Mouse (Mus musculus) B cell, adult 2 months (primary cell): ENCODE results near the gene Isy1.
A peak's percentile ranks its signal among the peaks of the same experiment; 100 is the strongest.

Experiments
- DNase-seq, 2 experiments: peaks; one replicate each; pipeline ENCODE4 v3.0.0; 2022

Gene Isy1

DNA sequence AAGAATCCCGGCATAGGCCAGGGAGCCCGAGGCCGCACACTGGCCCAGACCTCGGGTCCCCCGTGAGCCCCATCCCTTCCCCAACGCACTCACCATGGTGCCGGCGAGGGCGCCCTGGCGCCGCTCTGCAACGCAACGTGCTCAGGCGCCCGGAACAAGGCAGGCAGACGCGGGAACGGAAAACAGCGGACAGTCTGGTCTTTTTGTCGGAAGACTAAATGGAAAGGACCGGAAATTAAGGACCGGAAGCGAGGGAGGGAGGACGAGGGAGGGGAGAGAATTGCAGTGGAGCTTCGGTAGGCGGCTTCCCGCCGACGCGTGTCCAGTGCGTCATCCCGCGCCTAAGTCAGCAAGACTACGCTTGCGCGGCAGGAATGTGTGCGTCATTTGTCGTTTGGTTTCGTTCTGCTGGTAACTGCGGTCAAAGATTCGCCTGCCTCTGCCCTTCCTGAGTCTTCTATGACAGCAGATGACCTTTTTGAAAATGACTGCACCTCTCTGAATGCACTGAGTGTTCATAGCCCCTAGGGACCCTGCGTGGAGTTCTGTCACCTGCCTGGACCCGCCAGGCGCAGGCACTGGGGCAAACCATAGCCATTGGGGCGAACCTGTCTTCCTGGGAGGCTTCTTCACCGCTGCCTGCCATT, at the start of gene Isy1:
Gene Isy1, minus strand, starts transcription at position 248 of the 647 bp plus-strand sequence.
- DNase-seq = peak; percentile 95 to 97

DNA sequence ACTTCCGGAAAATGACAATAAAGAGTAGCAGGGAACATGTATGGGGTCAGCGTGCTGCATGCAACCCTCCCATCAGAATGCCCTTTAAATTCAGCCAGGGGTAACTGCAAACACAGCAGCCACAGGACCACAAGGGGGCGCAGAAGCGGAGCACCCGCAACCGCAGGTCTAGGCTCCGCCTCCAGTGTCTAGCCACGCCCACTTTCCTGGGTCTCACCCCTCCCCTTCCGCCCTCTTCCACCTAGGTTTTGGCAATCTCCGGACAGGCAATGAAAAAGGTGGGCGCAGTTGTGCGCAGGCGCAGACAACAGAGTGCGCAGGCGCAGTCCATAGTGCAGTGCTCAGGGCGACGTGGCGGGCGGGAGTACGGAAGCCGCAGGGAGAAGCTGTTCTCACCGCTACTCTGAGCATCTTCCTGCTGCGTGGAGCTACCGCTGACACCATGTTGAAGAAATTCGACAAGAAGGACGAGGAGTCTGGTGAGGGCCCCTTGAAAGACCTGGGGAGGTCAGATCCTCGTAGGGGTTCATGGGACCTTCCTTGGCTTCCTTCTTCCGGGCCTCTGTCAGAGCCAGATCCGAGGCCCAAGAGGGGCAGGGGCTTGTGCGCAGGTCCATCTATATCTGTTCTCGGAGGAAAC, 49.1 kb upstream of the Isy1 start, which contains the start of gene Copg1:
Gene Copg1, plus strand, starts transcription at position 221 of the 640 bp plus-strand sequence.
- DNase-seq = peak; percentile 100

DNA sequence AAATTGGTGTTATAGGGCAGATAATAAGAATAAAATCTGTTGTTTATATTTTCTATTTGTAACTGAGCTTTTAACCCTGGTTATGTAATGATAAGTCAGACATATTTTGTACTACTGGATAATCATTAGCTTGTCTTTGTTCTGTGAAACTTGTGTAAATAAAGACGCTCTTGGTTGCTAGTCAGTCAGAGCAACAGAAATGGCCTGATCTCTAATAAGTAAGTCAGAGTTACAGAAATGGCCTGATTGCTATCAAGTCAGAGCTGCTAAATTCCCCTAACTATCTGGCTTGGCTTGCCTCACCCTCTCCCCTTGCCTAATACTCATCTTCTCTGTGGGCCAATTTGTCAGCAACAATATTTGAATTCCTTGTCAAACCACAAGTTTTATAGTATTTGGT, 48.1 kb upstream of the Isy1 start:
- no peak for DNase-seq

DNA sequence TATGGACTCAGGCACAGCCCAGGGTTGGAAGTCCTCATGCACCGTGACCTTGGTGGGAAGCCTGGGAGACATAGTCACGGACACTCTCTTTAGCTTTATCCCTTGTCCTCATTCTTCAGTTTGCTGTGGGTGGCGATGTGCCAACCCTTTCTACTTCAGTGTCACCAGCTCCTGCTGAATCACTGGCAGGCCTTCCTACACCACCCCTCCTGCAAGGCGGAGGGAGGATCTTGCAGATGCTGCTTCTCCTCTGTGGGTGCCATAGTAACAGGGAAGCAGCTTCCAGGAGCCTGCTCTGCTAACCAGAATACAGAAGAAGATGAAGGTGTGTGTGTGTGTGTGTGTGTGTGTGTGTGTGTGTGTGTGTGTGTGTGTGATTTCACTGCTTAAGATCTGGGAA, 44.2 kb upstream of the Isy1 start:
- DNase-seq = no peak

DNA sequence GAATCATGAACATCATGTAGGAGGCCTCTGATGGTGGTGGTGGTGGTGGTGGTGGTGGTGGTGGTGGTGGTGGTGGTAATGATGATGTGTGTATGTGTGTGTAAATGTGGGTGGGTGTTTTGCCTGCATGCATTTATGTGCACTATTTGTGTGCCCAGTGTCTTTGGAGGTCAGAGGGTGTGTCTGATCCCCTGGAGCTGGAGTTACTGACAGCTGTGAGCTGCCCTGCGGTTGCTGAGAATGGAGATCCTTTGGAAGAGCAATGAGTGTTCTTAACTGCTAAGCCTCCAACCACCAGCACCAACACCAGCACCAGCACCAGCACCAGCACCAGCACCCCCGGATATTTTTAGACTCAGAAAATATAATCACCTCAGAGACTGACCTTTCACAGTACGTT, 43.6 kb upstream of the Isy1 start:
- DNase-seq = no peak

DNA sequence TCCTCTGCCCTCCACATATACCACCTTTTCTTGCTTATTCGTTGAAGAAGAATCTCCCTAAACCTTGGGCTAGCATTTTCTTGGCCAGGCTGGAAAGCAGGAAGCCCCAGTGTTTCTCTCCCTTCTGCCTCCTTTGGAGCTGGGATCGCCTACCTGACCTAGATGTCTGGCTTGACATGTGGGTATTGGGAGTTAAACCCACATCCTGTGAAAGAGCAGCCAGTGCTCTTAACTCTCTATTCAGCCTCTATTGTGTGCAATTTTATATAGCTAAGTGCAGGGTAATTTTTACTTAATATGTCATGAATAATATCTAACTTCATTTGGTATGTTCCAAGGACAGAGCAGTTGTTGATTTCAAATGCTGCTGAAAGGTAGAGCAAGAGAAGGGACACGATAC, 41.0 kb upstream of the Isy1 start:
- no peak for DNase-seq

DNA sequence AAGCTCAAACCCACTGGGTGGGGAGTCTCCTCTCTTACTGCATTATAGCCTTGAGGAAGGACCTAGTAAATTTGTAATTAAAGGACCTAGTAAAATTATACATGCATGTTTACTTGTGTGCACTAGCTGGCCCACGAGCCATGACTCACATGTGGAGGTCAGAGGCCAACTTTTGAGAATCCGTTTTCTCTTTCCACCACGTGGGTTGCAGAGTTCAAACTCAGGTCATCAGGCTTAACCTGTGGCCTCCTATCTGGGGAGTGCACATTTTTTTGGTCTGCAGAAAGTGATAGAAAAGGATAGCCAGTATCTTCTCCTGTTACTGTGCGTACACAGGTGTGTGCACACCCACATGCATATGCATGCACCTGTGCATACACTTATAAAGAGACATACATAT, 40.4 kb upstream of the Isy1 start:
- DNase-seq = no peak

DNA sequence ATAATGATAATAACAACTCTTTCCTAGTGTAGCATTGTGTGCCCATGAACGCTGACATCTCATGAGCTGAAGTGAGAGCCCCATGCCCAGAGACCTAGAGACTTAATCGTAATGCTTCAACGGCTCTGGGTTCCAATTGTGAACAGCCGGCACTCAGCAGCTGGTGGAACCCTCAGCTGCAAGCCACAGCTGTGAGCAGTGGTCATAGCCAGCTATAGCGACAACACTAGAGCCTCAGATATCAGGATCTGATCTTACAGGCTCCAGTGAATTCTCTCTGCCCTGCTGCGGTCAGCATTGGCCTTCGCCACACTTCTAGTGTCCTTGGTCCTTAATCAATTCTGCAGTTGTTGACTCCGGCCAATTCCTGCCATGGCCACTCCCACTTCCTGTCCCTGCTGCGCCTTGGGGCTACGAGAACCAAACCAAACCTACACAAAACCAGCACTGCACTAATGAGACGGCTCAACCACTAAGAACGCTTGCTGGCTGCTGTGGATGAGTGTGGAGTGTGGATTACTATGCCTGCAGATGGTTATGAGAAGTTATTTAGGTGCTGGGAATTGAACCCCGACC, 37.6 kb upstream of the Isy1 start:
- peak; percentile 14 to 22 for DNase-seq

DNA sequence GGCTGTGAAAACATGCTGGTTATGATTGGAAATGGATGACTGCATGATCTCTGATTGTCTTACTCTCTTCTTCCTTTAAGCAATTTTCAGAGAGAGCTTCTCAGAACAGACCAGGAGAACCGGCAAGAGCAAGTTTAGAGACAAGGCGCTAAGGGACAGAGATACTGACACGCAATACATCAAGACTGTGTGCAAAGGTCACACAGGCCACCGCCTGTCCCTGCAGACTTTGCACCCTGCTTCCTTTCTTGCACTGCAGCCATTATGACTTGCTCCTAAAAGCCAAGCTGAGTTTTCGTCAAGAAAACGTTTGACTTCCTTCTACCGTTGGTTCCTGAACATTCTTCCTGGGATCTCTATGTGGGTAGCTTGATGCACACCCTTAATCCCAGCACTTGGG, 37.0 kb upstream of the Isy1 start:
- DNase-seq = no peak

DNA sequence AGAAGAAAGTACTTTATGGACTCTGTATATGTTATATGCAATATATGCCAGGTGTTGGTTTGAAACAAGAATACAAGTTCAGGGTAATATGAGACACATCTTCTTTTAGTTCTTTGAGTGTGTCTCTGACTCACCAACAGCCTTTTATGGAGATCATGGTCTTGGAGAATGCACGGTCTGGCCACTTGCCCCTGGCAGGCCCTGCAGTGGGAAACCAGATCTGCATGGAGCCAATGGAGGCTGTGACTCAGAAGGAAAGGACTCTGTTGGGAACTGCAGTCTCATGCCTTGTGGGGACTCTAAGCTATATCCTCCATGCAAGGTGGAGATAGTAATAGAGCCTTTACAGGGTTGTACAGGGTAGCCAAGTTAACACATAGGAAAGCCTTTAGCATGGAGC, 36.5 kb upstream of the Isy1 start:
- no peak for DNase-seq

DNA sequence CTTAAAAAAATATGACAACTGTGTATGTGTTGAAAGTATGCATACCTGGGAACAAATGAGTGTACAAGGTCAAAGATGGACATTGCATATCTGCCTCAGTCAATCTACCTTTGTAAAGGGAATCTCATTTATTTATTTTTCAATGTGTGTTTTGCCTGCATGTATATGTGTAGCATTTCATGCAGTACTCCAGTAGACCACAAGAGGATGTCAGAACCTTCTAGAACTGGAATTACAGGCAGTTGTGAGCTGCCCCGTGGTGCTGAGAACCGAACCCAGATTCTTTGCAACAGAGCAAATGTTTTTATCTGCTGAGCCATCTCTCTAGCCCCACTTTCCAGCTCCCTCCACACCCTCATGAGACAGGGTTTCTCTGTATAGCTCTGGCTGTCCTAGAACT, 35.4 kb upstream of the Isy1 start:
- no peak for DNase-seq

DNA sequence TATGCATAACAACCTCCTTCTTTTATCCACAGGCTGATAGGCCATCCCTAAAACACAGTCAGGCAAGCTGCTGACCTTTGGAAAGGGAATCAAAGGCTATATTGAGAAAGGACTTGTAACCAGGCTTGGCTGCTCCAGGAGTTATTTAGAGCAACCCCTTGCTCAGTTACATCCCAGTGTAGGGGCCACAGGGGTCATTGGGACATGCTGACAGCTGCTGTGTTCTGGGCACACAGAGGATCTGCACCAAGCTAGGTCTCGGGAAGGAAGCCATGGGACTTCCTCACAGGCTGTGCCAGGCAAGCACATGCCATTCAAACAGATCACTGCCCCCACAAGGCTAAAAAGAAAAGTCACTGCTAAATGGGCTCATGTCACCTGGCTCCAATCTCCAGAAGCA, 34.5 kb upstream of the Isy1 start:
- no peak for DNase-seq

DNA sequence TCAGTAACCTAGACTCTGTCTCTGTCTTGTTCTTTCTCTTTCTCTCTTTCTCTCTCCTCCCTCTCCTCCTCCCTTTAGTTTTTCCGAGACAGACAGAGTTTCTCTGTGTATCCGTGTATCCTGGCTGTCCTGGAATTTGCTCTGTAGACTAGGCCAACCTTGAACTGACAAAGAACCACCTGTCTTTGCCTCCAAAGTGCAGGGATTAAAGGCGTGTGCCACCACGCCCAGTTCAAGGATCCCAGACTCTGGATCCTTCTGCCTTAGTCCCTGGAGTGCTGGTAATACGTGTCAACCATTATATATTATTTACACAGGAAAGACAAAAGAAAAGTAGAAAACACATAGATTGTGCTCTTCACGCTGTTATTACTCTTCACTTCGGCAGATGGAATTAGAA, 32.6 kb upstream of the Isy1 start:
- no peak for DNase-seq

DNA sequence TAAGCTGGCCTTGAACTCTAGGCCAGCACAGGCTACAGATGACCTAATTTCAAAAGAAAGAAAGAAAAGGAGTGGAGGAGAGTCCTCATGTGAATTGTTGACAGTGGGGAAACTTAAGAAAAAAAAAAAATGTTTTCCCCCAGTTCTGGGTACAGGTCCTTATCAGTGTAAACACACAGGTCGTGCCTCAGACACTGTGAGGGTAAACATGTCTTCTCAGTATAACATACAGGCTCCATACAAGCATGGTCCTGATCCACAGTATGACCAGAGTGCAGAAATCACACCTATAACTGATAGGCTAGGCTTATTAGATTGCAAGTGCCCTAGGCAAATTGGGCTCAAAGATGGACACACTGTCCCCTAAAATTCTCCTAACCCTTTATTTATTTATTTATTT, 31.8 kb upstream of the Isy1 start:
- no peak for DNase-seq

DNA sequence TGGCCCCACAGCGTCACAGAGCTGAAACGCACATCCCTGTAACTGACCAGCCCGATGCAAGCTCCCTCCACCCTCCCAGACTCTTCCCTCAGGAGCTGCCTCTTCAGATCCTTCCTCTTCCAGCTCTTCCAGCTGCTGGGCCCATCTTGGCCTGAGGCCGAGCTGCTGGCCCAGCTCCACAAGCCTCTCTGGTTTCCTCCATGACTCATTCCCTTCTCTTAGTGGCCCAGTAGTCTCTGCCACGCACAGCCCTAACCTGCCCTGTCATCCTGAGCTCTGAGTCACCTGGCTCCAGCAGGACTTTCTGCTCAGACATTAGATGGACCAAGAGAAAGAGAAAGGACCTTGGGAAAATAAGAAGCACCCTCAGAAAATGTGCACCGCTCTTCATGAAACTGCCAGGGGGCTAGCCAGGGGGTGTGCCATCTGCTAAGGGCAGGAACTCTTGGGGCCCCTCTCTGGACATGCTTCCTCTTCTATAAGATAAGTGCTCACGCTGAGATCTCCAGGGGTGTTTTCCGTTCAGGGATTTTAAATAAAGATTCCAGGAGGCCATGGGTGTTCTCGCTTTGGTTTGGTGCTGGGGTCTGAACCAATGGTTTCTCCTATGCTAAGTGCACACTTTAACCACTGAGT, 30.4 kb upstream of the Isy1 start:
- DNase-seq = no peak

DNA sequence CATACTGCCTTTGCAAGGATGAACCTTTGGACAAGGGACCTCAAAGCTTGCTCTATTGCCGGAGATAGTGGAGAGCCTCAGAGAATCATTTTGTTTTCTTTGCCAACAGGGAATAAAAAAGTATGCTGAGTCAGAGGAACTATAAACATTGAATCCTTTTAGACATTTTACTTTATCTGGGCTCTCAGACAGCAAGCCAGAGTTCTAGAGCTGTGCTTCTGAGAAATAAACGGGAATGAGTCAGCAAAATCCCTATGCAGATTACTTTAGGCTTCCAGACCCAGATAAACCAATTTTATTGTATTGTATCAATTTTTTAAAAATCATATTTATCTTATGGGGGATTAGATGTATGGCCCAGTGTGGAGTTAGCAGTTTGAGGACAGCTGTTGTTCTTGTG, 28.7 kb upstream of the Isy1 start:
- DNase-seq = no peak

DNA sequence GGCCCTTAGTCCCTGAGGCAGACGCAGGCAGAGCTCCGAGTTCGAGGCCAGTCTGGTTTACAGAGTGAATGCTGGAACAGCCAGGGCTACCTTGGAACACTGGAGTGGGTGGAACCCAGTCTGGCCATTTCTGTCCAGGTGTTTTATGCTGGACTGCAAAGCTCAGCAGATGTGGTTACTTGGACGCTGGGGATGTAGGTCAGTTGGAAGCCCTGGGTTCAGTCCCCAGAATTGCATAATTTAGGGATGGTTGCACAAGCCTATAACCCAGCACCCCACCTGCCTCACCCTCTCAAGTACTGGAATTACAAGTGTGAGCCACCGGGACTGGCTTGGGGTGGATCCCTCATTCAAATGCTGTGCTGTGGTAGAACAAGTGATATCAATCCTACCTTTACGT, 27.6 kb upstream of the Isy1 start:
- no peak for DNase-seq

DNA sequence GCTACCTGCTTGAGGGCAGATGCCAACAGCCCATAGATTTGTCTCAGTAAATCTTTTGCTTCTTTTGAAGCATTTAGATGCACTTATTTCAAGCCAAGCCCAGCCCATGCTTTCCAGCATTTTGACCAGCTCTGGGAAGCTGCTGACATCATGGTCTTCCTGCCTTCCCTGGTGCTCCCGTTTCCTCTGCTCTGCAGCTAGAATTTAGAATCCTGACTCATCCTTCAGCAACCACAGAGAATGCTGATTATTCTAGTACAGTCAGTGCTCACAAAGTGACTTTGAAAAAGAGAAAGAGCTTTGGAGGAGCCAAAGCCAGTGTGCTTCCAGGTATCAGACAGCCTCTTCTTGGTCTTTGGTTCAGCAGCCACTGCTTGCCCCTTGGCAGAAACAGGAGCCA, 18.5 kb upstream of the Isy1 start:
- DNase-seq = no peak

DNA sequence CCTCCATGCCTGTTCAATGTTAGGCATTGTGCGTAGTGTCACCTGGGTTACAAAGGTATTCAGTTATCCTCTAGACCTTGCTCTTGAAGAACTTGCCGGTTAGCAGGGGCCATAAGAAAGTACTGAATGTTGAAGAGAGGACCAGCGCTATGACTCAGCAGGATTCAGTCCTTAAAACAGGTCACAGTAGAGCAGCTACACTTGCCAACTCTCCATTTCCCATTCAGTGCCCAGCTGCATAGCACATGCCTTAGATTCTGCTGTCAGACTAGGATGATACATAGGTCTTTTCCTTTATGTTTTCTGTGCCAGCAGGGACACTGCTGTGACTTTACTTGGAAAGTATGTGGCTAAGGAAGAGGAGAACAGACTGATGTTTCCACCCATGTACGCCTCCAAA, 14.8 kb upstream of the Isy1 start:
- DNase-seq = no peak

DNA sequence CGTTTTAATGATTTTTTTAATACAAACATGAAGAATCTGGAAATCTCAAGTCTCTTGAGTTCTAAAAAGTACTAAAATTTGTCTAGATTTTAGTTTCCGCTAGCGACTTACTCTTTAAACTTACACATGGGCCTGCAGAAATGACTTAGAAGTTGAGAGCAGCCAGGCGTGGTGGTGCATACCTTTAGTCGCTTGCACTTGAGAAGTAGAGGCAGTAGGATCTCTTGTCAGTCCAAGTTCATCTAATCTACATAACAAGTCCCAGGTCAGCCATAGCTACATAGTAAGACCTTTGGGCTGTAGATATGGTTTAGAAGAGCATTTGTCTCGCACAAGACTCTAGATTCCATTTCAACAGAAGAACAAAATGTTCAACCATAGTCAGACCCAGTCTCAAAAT, 13.3 kb upstream of the Isy1 start:
- DNase-seq = no peak

DNA sequence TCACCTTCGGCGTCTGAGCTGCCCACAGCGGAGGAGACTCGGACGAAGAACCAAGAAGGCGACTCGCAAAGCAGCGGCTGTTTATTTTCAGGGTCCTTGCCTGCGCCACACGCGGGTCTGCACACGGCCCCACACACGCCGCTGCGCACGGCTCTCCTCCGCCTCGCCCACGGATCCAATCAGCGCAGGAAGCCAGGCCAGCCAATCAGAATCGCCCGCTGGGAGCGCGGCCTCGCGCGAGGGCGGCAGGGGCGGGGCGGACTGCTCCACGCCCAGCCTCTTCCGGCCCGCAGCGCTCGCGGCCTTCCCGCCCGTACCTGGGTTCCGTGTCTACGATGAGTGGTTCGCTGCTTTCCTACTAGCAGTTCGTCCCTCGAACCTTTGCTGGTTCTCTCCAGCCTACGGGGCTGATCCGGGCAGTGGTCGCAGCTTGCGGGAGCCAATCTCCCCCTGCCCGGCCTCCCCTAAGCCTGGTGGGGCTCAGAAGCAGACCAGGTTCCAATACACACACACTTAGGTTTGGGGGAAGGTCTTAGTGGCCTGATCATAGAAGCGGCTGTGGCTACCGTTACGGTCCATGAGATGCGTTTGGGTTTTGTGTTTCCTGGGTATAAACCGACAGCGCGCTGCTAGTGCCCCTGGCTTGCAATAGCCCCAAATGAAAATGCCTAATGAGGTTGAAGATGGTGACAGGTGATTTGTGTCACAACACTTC, 12.5 kb upstream of the Isy1 start, which contains the start of gene Cnbp:
Gene Cnbp, minus strand, starts transcription at position 207 of the 715 bp plus-strand sequence.
- peak; percentile 96 to 97 for DNase-seq

DNA sequence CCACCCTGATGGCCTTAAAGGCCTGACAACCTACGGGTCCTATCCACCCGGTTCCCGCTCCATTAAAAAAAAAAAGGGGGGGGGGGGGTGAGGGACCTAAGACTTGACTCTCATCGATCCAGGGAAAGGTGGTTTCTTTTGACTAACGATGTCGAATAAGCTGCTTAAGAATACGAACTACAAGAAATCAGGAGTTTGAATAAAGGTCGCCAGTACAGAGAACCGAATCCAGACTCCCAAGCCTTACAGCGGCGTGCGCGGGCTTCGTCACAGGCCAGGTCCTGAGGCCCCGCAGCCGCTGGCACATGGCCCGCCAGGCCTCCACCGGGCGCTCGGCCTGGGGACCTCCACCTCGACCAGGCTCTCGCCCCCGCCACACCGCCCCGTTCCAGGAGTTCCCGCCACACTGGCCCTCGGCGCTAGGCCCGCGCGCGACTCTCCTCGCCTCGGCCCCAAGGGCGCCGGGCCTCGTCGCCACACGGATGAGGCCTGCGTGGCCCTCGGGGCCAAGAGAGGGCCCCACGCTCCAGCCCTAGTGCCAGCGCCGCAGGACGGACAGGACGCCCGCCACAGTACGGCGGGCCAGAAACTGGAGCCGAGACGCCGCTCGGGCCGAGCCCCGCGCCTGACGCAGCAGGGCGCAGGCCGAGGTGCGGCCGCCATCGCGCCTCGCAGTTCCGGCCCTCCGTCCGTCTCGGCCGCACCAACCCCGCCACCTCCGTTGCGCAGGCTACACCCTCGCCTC, 11.7 kb upstream of the Isy1 start:
- DNase-seq = peak; percentile 58 to 69

DNA sequence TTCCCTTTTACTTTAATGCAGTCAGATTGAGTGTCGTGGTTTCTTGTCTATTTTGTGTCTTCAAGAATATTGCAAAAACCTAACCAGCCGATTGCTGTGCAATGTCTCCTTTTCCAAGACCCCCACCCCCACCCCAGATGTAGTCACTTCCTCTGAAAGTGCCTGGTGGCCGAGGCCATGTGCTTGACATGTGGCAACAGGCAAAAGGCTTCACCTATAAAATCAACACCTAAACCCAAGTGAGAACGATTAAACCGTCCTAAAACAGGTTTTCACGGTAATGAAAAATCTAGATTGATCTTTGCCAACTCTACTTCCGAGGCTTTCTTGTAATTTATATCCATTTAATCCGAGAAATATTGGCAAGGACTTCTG, 11.2 kb upstream of the Isy1 start:
- peak in 1 of 2 experiments; percentile 29 for DNase-seq
